Mouse (Mus musculus): ENCODE results near the gene Defb28.

- TF ChIP-seq CTCF (conservative IDR thresholded peaks at IDR 0.05; ENCODE audit: insufficient read depth, insufficient read length, low read depth, low read length) (no peak), POLR2A (IDR thresholded peaks at IDR 0.05; ENCODE audit: low read depth, low read length) (no peak)
Observed at GRCm38 (mm10) chr2:152543478-152543877, 25.4 kb downstream of the Defb28 start.
